Mouse (Mus musculus): ENCODE results near the gene Acin1. TPM values are rescaled to one million over a fixed set of nuclear protein-coding genes. Genes with fewer than 3 reads are reported as not detected.

Acin1 gene
- total and polyA plus RNA-seq, 3 experiments = 74.0 to 324 (median 118) TPM

- Histone ChIP-seq H3K4me3 (replicated peaks in 1 of 3; ENCODE audit: low read depth in 2 of 3, low read length in 2 of 3, poor library complexity in 1 of 3) (no peak overlapping the region), H3K79me2 (replicated peaks; ENCODE audit: control insufficient read depth, extremely low read depth, insufficient read depth, poor library complexity, severe bottlenecking) (peaks cover 9% of the 10 kb centered on the region), H3K36me3 (replicated peaks in 1 of 2; ENCODE audit: control insufficient read depth in 1 of 2, insufficient read depth in 1 of 2, low read length in 1 of 2) (peaks cover 60 to 98% of the 10 kb centered on the region in 2 experiments), H3K9me3 (replicated peaks; ENCODE audit: low read length) (no peaks in the 10 kb centered on the region), H3K9ac (ENCODE audit: insufficient read depth, low read depth) (no peak overlapping the region), H3K4me2 (ENCODE audit: insufficient read depth, low read depth, poor library complexity, severe bottlenecking) (no peak overlapping the region), H3K4me1 (ENCODE audit: control insufficient read depth in 1 of 2, insufficient read depth in 2 of 2) (peaks cover 5 to 17% of the 10 kb centered on the region in 2 experiments; a peak in 2 of 4 replicates), H3K27ac (ENCODE audit: insufficient read depth, low read depth) (no peak overlapping the region), H3K27me3 (replicated peaks) (no peaks in the 10 kb centered on the region)
- dilution Hi-C loops (cut with MboI; ENCODE audit: extremely low pct_ligation_motif_present, extremely low pct_unique_long_range_greater_than_20kb, low sequenced_read_pairs) (no loop called here), in situ Hi-C loops (cut with MboI; ENCODE audit: low pct_ligation_motif_present, low pct_unique_long_range_greater_than_20kb, low sequenced_read_pairs) (loop anchor here (25.0 kb wide), 1 partner anchor 581 kb away; no protein-coding TSS in a partner anchor)
- no peak for DNase-seq (ENCODE audit: extremely low read depth)
- TF ChIP-seq CHD1 (IDR thresholded peaks at IDR 0.05; ENCODE audit: low read depth, low read length) = no peak
- no peak for TF ChIP-seq CHD2 (IDR thresholded peaks at IDR 0.05; ENCODE audit: low read length)
- no peak for TF ChIP-seq ETS1 (conservative IDR thresholded peaks at IDR 0.05; ENCODE audit: low read depth, low read length)
- no peak for TF ChIP-seq ZKSCAN1 (IDR thresholded peaks at IDR 0.05; ENCODE audit: borderline replicate concordance, low read depth, low read length)
- TF ChIP-seq MAX (IDR thresholded peaks at IDR 0.05; ENCODE audit: low read length) = no peak
- no peak for TF ChIP-seq SIN3A (IDR thresholded peaks at IDR 0.05; ENCODE audit: low read length)
- no peak for TF ChIP-seq TBP (conservative IDR thresholded peaks at IDR 0.05; ENCODE audit: low read depth, low read length)
- no peak for TF ChIP-seq MAZ (IDR thresholded peaks at IDR 0.05; ENCODE audit: low read depth, low read length)
- TF ChIP-seq MAFK (IDR thresholded peaks at IDR 0.05; ENCODE audit: insufficient replicate concordance, low read length) = no peak
- TF ChIP-seq IRF4 (IDR thresholded peaks at IDR 0.05; ENCODE audit: low read depth, low read length) = no peak
These were observed 43.7 kb downstream of the Acin1 start for GRCm38 (mm10) chr14:54643011-54643410.

DNA sequence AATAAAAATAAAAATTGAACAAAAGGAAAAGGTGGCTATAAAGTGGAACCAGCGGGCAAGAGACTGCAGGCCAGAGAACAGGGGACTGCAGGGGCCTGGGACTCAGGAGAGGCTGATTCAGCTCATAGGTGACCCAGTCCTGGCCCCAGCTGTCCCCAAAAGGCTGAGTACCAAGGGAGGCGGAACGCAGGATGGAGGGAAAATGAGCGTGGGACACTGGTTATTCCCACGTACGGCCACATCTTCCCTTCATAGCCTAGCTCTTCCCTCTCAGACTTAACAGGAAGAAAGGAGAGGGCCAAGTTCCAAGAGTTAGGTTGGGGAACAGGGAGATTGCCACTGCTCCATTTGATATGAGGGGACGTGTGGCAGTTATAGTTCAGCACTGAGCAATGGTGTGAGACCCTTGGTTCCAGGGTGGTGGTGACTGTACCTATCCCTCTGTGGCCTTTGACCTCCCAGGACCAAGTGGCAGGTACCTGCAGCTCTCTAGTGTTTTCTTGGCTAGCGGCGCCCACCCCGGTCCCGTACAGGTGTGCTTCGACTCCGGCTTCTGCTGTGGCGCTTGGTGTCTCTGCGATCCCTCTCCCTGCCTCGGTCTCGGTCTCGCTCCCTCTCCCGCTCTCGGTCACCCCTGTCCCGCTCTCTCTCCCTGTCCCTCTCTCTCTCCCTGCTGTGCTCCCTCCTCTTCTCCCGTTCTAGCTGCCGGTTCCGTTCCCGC, 44.3 kb downstream of the Acin1 start:
- in situ Hi-C loops (cut with MboI; ENCODE audit: low pct_ligation_motif_present, low pct_unique_long_range_greater_than_20kb, low sequenced_read_pairs) = loop anchor here (25.0 kb wide), 1 partner anchor 580 kb away; no protein-coding TSS in a partner anchor
- no peak for DNase-seq (ENCODE audit: extremely low read depth)
- Histone ChIP-seq H3K9ac (ENCODE audit: insufficient read depth, low read depth) (no peak overlapping the region), H3K79me2 (replicated peaks; ENCODE audit: control insufficient read depth, extremely low read depth, insufficient read depth, poor library complexity, severe bottlenecking) (peaks cover 4% of the 10 kb centered on the region; the same call in 1 of the 2 replicates), H3K9me3 (replicated peaks; ENCODE audit: low read length) (no peaks in the 10 kb centered on the region), H3K4me2 (ENCODE audit: insufficient read depth, low read depth, poor library complexity, severe bottlenecking) (no peak overlapping the region), H3K27me3 (replicated peaks) (no peaks in the 10 kb centered on the region), H3K4me3 (replicated peaks in 1 of 3; ENCODE audit: low read depth in 2 of 3, low read length in 2 of 3, poor library complexity in 1 of 3) (no peak overlapping the region), H3K4me1 (ENCODE audit: control insufficient read depth in 1 of 2, insufficient read depth in 2 of 2) (peaks cover 5 to 14% of the 10 kb centered on the region in 2 experiments; a peak in 2 of 4 replicates), H3K36me3 (replicated peaks in 1 of 2; ENCODE audit: control insufficient read depth in 1 of 2, insufficient read depth in 1 of 2, low read length in 1 of 2) (peaks cover 53 to 98% of the 10 kb centered on the region in 2 experiments), H3K27ac (ENCODE audit: insufficient read depth, low read depth) (no peak overlapping the region)
- dilution Hi-C loops (cut with MboI; ENCODE audit: extremely low pct_ligation_motif_present, extremely low pct_unique_long_range_greater_than_20kb, low sequenced_read_pairs) = no loop called here
- TF ChIP-seq POLR2A (IDR thresholded peaks at IDR 0.05; ENCODE audit: low read depth, low read length) = no peak
- no peak for TF ChIP-seq TCF12 (IDR thresholded peaks at IDR 0.05; ENCODE audit: low read depth, low read length)
- no peak for TF ChIP-seq MAZ (IDR thresholded peaks at IDR 0.05; ENCODE audit: low read depth, low read length)
- TF ChIP-seq TBP (conservative IDR thresholded peaks at IDR 0.05; ENCODE audit: low read depth, low read length) = no peak
- no peak for TF ChIP-seq UBTF (IDR thresholded peaks at IDR 0.05; ENCODE audit: low read depth, low read length)
- no peak for TF ChIP-seq JUN (IDR thresholded peaks at IDR 0.05; ENCODE audit: insufficient read depth, low read depth, low read length)
- TF ChIP-seq MXI1 (IDR thresholded peaks at IDR 0.05; ENCODE audit: low read depth, low read length) = no peak
- TF ChIP-seq MAX (IDR thresholded peaks at IDR 0.05; ENCODE audit: low read length) = no peak
- no peak for TF ChIP-seq PAX5 (IDR thresholded peaks at IDR 0.05; ENCODE audit: low read length)
- no peak for TF ChIP-seq CTCF (conservative IDR thresholded peaks at IDR 0.05 in 1 of 2, IDR thresholded peaks at IDR 0.05 in 1 of 2; ENCODE audit: low read depth in 2 of 2, low read length in 2 of 2)

Measured in CH12.LX (cell line).